Mouse (Mus musculus) spleen, adult 2 months (tissue): ENCODE measurements at regions not wholly inside any gene's neighbourhood (a gene's known extent, or its start where the extent isn't known, plus 50 kb on each side); places are given as distances from the start of the nearest gene placed in this dataset.

Experiments
- CTCF ChIP-seq: fragments of 200-500 bp; IDR thresholded peaks from 2 replicates; pipeline ENCODE4 v1.5.1; 2011; ENCODE audit warnings: mild to moderate bottlenecking, inconsistent platforms; ENCODE audit not compliant: insufficient read depth, insufficient read length, insufficient replicate concordance; ENCODE audit errors: extremely low read depth
- POLR2A ChIP-seq: fragments of 200-500 bp; IDR thresholded peaks from 2 replicates; pipeline ENCODE4 v1.6.1; 2011; ENCODE audit warnings: low read depth, low read length, inconsistent platforms

GRCm38 (mm10) chr19:32935638-32936037 is 178.3 kb downstream of the Pten start:
- TF ChIP-seq CTCF = no peak
- no peak for TF ChIP-seq POLR2A
